Mouse (Mus musculus): ENCODE results near the gene Alkbh2.

The Alkbh2 gene

DNA sequence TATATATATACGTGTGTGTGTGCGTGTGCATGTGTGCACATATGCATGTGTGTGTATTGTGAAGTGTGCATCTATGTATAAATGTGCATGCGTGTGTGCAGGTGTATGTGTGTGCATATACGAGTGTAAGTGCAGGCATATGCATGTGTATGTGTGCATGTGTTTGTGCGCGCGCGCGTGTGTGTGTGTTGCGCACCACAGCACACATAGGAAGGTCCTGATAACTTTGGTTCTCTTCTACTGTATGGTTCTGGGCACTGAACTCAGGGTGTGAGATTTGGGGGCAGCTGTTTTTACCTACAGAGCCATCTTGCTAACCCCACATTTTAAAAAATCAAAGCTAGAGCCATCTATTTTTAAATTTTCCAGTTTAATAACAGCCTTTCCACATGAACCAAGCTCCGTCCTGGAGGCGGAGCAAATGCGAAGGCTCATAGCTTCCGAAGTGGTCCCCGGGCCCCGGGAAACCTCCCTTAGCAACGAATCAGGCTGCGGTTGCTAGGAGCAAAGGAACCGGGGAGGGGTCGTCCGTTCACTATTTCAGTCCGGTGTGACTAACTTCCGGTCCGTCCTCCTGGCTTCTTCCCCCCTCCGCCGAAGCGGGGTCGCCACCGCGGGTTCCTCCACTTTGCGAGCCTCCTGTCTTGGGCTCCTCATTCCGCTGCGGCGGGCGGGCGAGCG is 28.2 kb downstream of the Alkbh2 start:
- DNase-seq, result peak; percentile 92

GRCm38 (mm10) chr5:114091057-114091807 is 36.8 kb downstream of the Alkbh2 start, which contains the start of gene Svop:
Svop (minus strand) TSS chr5:114091570.
- DNase-seq, result peak; percentile 62

DNA sequence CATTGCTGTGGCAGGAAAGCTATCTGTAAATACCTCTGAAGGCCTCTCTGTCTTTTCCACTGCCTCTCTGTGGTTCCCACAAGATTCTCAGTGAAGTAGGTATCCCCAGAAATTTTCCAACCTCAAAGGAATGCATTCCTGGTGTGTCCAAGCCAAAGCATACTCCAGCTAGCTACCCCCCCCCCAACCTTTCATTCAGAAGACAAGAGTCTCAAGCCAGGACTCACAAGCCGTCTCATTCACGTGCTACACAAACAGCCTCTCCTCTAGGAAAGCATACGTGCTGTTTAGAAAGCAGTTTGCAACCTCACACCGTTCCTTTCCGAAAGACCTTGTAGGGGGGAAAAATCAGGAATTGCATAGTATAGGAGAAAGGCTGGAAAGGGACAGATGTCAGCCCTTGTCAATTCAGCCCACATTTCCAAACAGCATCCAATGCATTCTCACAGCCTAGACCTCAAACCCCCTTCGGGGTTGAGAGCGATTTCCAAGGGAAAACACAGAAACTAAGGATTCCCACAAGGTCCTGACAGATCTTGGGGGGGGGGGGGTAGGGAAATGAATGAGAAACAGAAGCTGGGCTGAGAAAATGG is 37.5 kb downstream of the Alkbh2 start:
- DNase-seq, result no peak

DNA sequence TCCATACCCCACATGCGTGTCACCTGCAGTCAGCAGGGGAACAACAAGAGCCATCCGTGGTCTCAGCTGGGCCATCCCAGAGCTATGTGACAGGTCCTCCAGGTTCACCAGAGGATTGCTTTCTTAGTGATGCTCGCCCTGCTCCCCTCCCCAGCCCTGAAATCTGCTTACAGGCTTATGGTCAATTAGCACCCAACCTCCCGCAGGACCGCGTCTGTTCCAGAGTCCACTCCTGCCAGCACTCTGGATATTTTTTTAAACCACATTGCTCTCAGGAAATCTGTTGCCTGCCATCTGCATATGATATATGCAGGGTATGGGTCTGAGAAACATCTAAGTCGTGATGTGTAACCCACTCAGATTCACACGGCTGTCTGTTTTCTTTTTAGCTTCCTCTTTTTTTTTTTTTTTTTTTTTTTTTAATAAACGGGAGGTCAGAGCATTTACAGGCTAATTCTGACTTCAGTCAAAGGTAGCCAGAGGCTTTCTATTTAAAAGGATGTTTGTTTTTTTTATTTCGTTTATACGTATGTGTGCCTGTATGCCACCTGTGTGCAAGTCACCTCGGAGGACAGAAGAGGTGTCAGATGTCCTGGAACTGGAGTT is 40.0 kb downstream of the Alkbh2 start:
- DNase-seq, result no peak

DNA sequence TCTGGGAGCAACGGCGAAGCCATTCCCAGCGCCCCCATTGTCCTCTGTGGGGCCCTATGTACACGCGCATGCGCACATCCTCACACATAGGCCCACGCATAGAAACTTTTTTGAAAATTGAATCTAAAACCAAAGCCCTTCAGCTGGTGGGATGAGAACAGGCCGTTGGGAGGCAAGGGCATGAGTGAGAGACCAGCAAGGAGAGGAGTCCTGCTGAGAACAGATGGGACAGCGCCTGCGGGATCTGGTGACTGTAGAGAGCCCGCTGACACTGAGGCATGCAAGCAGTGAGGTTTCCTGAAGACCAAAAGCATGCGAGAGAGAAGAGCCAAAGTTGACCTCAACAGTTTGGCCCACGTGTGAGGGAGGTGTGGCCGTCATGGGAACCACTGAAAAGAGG is 42.5 kb downstream of the Alkbh2 start:
- no peak for DNase-seq

- no peak for DNase-seq
Measured at GRCm38 (mm10) chr5:114077009-114077408, 51.0 kb downstream of the Alkbh2 start.
